Comparison of ENCODE assay signal across 9 mouse cellular contexts in the genomic region with DNA sequence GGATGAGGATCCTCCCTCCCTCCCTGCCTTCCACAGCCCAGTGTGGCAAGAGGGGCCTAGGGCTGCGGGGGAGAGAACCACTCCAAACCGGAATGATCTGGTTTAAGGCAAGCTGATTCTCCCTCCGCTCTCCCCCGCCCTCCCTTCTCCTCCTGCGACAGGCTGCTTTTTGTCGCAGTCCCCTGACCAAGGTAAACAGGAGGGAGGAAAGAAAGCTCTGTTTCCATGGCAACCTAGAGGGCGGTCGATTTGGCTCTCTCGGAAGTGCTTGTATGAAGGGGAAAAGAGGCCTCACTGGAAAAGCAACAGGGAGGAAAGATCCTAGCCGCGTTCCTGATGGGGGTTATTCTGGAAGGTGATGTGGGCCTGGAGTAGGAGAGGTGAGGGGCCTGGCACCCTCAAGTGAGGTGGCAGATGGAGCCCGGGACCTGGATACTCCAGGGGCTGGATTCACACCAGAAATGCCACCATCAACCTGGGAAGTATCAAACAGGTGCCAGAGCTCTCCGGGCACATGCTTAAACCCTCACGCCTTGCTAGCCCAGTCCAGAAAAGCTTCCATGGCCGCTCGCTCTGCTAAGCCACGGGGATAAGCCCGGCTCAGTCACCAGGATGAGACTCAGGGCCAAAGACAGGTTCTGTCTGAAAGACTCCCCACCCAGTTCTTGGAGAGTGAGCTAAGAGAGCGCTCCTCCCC. TPM values are rescaled to one million over a fixed set of nuclear protein-coding genes. Genes with fewer than 3 reads are reported as not detected.
DNase-seq lines count a peak whose midpoint lies in the region; ATAC-seq lines count a peak whose summit lies in the region.
"Had no signal": no experiment of that assay in that cellular context is flagged by ENCODE, and none has a peak within 500 bp of the region (broad histone marks: within the 10 kb centered on the region; RNA-seq: fewer than 3 reads in every experiment).

No protein-coding gene starts in this region.

- no peaks in the 10 kb centered on the region for H3K9me3 ChIP-seq in intestine, embryonic 16.5 days (ENCODE audit: control insufficient read depth, low read length)
- H3K9me3 ChIP-seq in stomach, embryonic 14.5 days (ENCODE audit: control insufficient read depth, low read depth, low read length): no peaks in the 10 kb centered on the region

- peak overlapping the region; percentile 79 for H3K9ac ChIP-seq in intestine, embryonic 16.5 days (ENCODE audit: low read depth, low read length)
- no peak overlapping the region for H3K9ac ChIP-seq in stomach, embryonic 14.5 days (replicated peaks; ENCODE audit: low read depth, low read length)

- peak overlapping the region; percentile 71 for H3K27ac ChIP-seq in intestine, embryonic 16.5 days (ENCODE audit: low read length)
- H3K27ac ChIP-seq in stomach, embryonic 14.5 days (ENCODE audit: low read length): peak overlapping the region; percentile 92

- H3K4me2 ChIP-seq in intestine, embryonic 16.5 days (ENCODE audit: low read depth, low read length): peak overlapping the region; percentile 90
- H3K4me2 ChIP-seq in stomach, embryonic 14.5 days (replicated peaks; ENCODE audit: low read depth, low read length): peak overlapping the region; percentile 65

- H3K4me1 ChIP-seq in intestine, embryonic 16.5 days (ENCODE audit: control insufficient read depth, insufficient read depth, low read length): peaks cover 31% of the 10 kb centered on the region
- peaks cover 18% of the 10 kb centered on the region for H3K4me1 ChIP-seq in stomach, embryonic 14.5 days (ENCODE audit: control insufficient read depth, insufficient read depth, low read length)

- DNase-seq in T-cell, adult 2 months (ENCODE audit: low spot score): peak; percentile 45
- DNase-seq in cerebellum, postnatal 14 days: peak; percentile 92 to 95
- DNase-seq in frontal cortex, postnatal 25 days (ENCODE audit: low spot score in 2 of 2): peak; percentile 49 to 72
- DNase-seq in left cerebral cortex, adult 9 months (ENCODE audit: low spot score in 2 of 2): peak; percentile 78 to 89
- peak; percentile 93 for DNase-seq in mesoderm, embryonic 11.5 days (ENCODE audit: low read depth, low spot score)
- no peak for DNase-seq in gastrocnemius, postnatal 10 days

- H3K4me3 ChIP-seq in intestine, embryonic 16.5 days (ENCODE audit: low read length): no peak overlapping the region
- 0 out of 2 replicates have a peak overlapping the region, but pooled peaks have one; percentile 4 for H3K4me3 ChIP-seq in stomach, embryonic 14.5 days (ENCODE audit: low read depth, low read length)

- H3K27me3 ChIP-seq in intestine, embryonic 16.5 days (replicated peaks; ENCODE audit: control insufficient read depth, insufficient read depth, low read length): no peaks in the 10 kb centered on the region
- no peaks in the 10 kb centered on the region for H3K27me3 ChIP-seq in stomach, embryonic 14.5 days (ENCODE audit: control insufficient read depth, insufficient read depth, low read length)

- 19% methylated on average over 19 of the region's 19 CpGs for WGBS in intestine, embryonic 16.5 days
- 11% methylated on average over 17 of the region's 19 CpGs for WGBS in stomach, embryonic 14.5 days

- H3K36me3 ChIP-seq in intestine, embryonic 16.5 days (ENCODE audit: control insufficient read depth, insufficient read depth, low read length): 0 out of 2 replicates have a peak, but pooled peaks cover 2% of the 10 kb centered on the region
- H3K36me3 ChIP-seq in stomach, embryonic 14.5 days (ENCODE audit: control insufficient read depth, insufficient read depth, low read length): no peaks in the 10 kb centered on the region

- peak; percentile 70 for ATAC-seq in intestine, embryonic 16.5 days
- ATAC-seq in stomach, embryonic 14.5 days (ENCODE audit: insufficient number of reproducible peaks, insufficient read depth, low FRiP score, low read depth): peak; percentile 87

RNA-seq across cellular contexts. Expression of a gene that starts 48.7 kb away (rescaled TPM):
- polyA plus RNA-seq in intestine, embryonic 16.5 days (2015; fragmentation: Nextera tagmentation; extraction: Ambion mirVana): 33.0 and 34.0 TPM in 2 replicates
- polyA plus RNA-seq in stomach, embryonic 14.5 days (2014; fragmentation: Nextera tagmentation; extraction: Ambion mirVana): 39.8 and 45.0 TPM in 2 replicates
- 10 to 100 TPM; 10.5 to 12.1 TPM for total RNA-seq in gastrocnemius, postnatal 10 days (2021)

RNA-seq across cellular contexts. Expression of a gene that starts 48.8 kb away (rescaled TPM):
- not detected in 2 replicates for polyA plus RNA-seq in intestine, embryonic 16.5 days (2015; fragmentation: Nextera tagmentation; extraction: Ambion mirVana)
- polyA plus RNA-seq in stomach, embryonic 14.5 days (2014; fragmentation: Nextera tagmentation; extraction: Ambion mirVana): 0.52 TPM in 1 of 2 replicates, not detected in the other
- total RNA-seq in gastrocnemius, postnatal 10 days (2021): under 1 TPM; 0.21 to 0.56 TPM
- polyA plus RNA-seq: spleen, adult 2 months had no signal

RNA-seq across cellular contexts. Expression of a gene that starts 59.2 kb away (rescaled TPM):
- 10.0 and 11.6 TPM in 2 replicates for polyA plus RNA-seq in intestine, embryonic 16.5 days (2015; fragmentation: Nextera tagmentation; extraction: Ambion mirVana)
- polyA plus RNA-seq in stomach, embryonic 14.5 days (2014; fragmentation: Nextera tagmentation; extraction: Ambion mirVana): 24.8 and 29.3 TPM in 2 replicates
- 10 to 100 TPM; 52.8 to 54.8 TPM for total RNA-seq in gastrocnemius, postnatal 10 days (2021)
